Mouse (Mus musculus) layer of hippocampus, postnatal 14 days (tissue): ENCODE data around the gene Dnal1. TPM values are rescaled to one million over a fixed set of nuclear protein-coding genes. Genes with fewer than 3 reads are reported as not detected.
"Not testable (repeated sequence)": the region's sequence is repeated elsewhere in the genome, so short reads cannot be mapped to it uniquely, and the experiment has no call there.

Source experiments
- DNase-seq, 2 experiments: peaks; one replicate each; pipeline ENCODE4 v3.0.0; 2021 to 2022; ENCODE audit warnings: low spot score in 2 of 2, mixed read lengths in 1 of 2
- long read RNA-seq, 2 experiments: library from polyadenylated mRNA; stranded (forward); transcript quantifications; one replicate each; pipeline ENCODE4 v2.0.0; 2021
- total RNA-seq, 2 experiments: library from RNA; stranded (reverse); gene quantifications; 2 replicates each; pipeline ENCODE4 v1.2.3; 2021

Gene Dnal1
- total RNA-seq, result 100 to 1,000 TPM in 1 of 2 experiments, 10 to 100 TPM in 1; 94.3 to 102 TPM
- long read RNA-seq, experiment 1, partial matches to known transcripts, result 1 of 13 reads
- long read RNA-seq, experiment 1, other reads (novel, unspliced or antisense), result 12 of 13 reads
- long read RNA-seq, experiment 2, partial matches to known transcripts, result 0 of 9 reads
- long read RNA-seq, experiment 2, other reads (novel, unspliced or antisense), result 9 of 9 reads

DNA sequence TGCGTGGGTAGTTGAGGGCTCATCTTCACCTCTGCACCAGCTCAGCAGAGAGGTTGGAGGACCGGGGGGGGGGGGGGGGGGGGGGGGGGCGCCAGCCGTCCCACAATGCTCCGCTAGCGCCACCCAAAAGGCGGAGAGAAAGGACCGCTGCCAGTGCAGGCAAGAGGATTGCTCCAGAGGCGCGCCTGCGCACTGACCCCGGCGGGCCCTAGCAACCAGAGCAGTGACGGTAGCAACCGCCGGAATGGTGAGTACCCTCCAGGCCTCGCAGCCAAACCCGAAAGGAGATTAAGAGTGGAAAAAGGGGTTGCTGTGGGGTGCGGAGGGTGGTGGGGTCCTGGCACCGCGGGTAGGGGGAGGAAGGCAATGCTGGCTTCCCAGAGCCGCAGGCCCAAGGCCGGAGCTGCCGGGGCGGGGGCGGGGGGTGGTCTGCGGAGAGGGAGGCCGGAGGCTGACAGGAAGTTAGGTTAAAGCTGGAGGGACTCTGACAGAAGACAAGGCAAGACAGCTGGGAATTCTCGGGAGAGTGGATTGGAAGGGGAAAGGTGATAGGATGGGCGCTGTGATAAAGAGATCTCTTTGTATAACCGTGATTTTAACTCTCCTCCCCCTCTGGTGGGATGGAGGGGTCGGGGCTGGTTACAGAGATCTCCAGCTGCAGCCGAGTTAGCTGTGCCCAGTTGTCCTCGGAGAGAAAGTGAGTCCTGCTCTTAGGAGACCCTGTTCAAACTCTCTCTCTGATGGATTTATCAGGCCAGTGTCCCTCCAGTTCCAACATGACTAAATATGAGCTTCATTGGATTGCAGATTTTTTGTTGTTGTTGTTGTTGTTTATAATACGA lies at the start of gene Dnal1:
Gene Dnal1 (plus strand): TSS at position 214 of the 842 bp plus-strand sequence.
- peak; percentile 81 to 93 for DNase-seq

DNA sequence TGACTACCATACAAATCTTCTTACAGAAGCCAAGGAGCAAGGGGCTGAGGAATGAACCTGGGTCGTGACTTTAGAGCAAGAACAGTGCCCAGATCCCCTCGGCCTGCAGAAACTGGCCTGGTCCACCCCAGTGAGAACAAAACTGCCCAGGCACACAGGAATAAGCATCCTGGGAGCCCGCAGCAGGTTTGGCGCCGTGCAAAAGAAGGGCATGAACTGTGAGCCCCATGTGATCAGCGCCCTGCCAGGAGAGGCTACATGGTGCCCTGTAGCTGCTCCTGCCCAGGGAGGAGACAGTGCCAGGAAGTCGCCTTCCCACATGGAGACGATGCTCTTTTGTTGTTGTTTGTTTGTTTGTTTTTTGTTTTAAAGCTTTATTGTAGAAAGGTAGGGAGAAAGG lies 49.5 kb upstream of the Dnal1 start:
- DNase-seq, result no peak

DNA sequence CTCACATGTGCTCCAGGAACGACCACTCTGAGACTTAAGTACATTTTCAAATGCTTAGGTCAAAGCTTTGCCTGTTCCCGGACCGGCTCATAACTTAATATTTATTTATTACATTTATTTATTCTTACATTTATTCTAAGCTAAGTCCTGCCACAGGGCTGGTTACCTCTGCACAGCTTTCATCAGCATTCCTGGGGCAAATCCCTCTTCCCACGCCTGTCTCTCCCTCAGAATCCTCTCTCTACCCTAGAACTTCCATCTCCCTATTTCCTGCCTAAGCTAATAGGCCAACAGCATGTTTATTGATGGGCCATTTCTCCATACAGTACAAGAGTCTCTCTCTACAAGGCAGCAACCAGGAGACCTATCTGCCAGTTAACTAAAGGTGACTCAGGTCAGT lies 46.4 kb upstream of the Dnal1 start:
- no peak for DNase-seq

DNA sequence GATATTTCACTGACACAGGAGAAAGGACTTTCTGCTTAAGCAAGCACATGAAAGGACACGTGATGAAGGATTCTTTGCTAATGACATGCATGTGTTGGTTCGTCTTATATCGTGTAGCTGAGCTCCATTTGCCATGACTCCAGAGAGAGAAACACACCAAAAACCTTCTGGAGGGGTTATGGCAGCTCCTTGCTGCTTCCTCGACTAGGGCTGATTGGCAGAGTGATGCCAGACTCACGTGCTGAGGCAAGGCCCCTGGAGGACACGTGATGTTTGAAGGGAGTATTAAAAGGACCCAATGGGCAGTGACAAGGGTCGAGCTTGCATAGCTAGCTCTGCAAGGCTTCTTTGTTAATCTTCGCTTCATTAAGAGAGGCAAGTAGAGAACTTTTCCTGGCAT lies 45.9 kb upstream of the Dnal1 start:
- DNase-seq, result no peak

DNA sequence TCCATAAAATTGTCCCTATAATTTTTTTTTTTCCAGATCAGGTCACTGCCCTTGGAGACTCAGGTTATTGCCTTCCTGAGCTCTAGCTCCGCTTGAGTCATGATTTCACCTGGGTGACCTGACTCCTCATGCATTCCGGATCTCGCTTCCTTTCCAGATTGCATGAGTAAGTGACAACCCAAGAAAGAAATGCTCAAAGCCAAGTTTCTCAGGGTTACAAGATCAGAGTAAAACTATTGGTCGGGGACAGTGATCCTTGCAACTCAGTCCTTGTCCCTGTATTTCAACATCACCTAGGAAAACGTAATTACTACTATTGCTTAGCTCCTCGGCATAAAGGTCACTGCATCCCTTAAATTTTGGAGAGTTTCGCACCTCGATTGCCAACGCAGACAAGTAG lies 45.2 kb upstream of the Dnal1 start, which contains the start of gene Acot5:
Gene Acot5 (plus strand): TSS at position 340 of the 400 bp plus-strand sequence.
- no peak for DNase-seq

DNA sequence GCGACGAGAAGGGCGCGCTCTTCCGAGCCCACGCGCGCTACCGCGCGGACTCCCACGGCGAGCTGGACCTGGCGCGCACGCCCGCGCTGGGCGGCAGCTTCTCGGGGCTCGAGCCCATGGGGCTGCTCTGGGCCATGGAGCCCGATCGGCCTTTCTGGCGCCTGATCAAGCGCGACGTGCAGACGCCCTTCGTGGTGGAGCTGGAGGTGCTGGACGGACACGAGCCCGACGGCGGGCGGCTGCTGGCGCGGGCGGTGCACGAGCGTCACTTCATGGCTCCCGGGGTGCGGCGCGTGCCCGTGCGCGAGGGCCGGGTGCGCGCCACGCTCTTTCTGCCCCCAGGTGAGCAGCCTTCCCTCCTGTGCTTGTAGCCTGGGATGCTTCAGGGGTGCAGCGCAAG lies 44.6 kb upstream of the Dnal1 start:
- DNase-seq, result peak in 1 of 2 experiments; percentile 34

DNA sequence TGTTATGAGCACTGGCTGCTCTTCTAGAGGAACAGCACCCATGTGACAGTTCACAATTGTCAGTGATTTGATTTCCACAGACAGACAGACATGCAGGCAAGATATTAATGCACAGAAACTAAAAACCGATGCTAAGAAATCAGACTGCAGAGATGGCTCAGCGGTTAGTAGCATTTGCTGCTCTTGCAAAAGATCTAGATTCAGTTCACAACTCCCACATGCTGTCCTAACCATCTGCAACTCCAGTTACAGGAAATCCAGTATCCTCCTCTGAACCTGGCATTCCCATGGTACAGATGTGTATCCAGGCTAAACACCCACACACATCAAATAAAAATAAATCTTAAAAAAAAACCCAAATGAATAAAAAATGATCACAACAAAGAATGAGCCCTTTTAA lies 42.5 kb upstream of the Dnal1 start:
- DNase-seq, result peak in 1 of 2 experiments; percentile 64

DNA sequence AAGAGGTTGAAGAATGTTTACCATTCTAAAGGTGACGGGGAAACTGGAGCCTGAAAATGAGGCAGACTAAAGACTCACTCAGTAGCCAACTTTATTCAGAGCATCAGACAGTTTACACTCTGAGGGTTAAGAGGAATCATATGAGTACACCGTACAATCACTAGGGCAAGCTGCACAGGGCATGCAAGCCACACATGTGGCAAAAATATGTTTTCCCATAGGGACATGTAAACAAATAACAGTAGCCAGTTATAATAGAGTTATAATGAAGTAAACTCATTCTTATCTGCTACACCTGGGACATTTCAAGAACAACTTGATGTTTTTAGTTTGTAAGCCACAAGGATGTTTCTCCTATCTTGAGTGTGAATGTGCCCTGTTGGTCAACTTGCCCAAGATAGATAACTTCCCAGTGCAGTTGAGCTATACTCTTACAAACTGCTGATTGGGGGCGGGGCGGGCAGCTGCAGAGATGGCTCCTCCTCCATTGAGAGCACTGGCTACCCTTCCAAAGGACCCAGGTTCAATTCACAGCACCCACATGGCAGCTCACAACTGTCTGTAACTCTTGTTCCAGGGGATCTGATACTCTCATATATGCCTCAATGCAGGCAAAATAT lies 36.7 kb upstream of the Dnal1 start:
- no peak for DNase-seq

DNA sequence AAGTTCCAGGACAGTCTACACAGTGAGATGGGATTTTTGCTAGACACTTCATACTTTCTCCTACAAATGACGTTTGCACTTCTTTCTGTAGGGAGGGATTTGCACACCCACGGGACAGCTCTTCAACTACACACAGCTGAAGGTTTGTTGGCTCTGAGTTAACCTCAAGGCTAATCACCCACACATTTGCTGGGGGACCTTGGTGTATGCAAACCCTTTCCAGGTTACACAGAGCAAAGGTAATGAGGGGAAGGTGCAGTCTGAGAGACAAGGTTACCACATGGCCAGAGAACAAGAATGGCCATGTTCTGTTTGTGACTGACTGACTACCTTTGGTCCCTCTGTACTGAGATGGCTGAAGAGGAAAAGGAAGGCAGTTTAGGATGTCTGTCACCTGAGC lies 30.3 kb upstream of the Dnal1 start:
- no peak for DNase-seq

DNA sequence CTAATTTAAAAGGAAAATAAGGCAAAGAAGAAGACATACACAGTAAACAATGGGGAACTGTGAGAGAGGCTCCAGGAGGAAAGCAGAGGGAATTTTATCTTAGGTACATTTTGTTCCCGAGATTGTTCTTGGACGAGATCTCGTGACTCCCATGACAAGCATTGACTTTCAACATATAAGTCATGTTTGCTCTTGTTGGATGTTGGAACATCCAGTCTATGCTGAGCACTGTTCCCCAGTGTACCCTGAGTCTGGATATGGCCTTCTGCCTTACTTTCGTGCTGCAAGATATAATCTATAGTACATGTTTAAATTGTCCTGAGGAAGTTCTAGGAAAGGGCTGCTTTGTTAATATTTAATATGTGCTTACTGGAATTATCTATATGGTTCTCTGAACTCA lies 29.6 kb upstream of the Dnal1 start:
- DNase-seq, result no peak

DNA sequence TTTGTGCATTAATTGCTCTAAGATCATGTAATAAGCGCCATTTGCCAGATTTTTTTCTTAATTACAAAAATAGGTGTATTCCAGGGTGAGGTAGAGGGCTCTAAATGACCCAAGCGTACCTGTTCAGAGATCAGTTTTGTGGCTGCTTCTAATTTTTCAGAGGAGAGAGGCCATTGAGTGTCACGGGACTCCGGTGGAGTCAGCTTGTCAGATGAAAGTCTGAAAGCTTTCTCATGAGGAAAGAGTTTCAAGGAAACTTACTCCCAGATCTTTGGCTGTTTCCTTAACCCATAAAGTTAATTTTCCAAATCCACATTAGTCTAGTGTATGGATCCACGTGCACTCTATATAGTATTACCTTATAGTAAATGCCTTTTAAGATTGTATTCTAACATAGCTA lies 19.5 kb upstream of the Dnal1 start:
- DNase-seq, result not testable (repeated sequence)

DNA sequence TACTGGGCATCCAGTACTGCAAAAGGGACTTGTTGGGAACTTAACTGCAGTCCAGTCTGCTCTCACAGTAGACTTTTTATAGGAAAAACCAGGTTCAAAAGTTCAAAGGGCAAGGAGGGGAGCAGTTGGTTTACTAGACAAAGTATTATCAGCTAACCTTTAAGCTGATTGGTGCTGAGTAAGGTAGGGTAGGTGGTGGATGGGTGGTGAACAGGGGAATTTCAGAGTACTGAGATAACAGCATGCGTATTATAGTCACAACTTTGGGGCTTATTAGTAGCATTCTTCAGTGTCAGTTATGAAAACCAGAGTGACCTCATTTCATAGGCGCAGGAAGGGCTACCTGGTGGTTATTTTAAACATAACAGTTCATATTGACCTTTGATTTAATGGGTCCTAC lies 14.6 kb upstream of the Dnal1 start:
- no peak for DNase-seq

DNA sequence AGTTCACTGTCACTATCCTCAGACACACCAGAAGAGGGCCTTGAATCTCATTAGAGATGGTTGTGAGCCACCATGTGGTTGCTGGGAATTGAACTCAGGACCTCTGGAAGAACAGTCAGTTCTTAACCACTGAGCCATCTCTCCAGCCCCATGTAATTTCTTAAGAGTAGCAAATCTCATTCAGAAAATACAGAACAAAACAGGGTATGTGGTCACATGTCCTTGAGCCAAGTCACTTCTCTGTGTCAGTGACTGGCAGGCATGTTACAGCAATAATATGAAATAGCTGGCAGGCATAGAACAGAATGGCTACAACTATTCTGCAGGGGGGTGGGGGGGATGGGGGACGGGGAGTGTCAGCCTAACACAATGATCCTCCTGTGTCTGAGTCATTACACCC lies 14.1 kb upstream of the Dnal1 start:
- DNase-seq, result no peak

DNA sequence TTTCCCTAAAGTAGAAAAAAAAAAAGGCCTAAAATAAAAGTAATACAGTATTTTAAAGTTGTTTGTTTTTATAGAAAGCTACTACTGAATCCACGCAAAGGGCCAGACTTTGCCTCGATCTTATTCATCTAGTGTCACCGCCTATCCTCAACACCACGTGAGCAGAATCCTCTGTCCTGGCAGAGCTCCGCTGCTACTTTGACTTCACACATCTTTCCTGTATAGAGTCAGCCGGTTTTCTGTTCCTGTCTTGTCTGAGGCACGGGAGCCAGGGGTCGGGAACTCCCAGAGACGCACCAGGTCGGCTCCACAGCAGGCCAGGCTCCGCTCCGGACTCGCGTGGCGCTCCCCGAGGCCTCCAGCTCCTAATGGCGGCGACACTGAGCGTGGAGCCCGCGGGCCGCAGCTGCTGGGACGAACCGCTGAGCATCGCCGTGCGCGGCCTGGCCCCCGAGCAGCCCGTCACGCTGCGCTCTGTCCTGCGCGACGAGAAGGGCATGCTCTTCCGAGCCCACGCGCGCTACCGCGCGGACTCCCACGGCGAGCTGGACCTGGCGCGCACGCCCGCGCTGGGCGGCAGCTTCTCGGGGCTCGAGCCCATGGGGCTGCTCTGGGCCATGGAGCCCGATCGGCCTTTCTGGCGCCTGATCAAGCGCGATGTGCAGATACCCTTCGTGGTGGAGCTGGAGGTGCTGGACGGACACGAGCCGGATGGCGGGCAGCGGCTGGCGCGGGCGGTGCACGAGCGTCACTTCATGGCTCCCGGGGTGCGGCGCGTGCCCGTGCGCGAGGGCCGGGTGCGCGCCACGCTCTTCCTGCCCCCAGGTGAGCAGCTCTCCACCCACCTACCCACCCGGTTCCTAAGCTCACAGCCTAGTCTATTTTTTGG lies 13.3 kb upstream of the Dnal1 start, which contains the start of gene Acot6:
Gene Acot6 (plus strand): TSS at position 51 of the 889 bp plus-strand sequence.
- DNase-seq, result peak; percentile 27 to 55

DNA sequence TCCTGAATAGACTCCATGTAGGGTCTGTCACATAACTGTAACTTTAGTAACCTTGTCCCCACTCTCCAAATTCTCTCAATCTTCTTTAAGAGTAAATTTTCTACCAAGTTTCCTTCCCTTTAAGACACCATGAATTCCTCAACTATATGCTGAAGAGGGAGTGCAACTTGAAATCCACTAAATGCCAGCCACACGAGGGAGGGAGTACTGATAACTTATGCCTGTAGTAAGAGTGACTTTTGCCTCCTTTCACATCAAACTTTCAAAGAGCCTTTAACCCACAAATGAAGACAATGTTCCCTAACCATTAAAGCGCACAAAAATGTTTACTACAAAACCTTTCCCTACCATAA lies 12.7 kb upstream of the Dnal1 start:
- no peak for DNase-seq

DNA sequence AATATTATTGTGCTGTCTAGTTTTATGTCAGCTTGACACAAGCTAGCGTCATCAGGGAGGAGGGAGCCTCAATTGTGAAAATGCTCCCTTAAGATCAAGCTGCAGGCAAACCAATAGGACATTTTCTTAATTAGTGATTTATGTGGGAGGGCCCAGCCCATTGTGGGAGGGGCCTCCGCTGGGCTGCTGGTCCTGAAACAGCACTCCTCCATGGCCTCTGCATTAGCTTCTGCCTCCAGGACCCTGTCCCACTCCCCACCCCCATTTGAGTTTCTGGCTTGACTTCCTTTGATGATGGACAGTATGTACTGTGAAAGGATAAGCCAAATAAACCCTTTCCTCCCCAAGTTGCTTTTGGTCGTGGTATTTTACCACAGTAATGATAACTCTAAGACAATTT lies 7.2 kb upstream of the Dnal1 start:
- no peak for DNase-seq

DNA sequence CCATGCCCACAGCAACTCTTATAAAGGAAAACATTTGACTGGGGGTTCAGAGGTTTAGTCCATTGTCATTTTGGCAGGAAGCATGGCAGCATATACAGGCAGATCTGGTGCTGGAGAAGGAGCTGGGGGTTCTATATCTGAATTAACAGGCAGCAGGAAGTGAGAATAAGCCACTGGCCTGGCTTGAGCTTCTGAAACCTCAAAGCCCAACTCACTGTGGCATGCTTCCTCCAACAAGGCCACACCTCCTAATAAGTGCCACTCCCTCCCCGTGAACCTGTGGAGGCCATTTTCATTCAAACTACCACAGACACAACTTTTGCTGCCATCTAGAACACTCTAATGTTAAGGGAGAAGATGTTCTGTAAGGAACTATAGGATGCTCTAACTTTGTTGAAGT lies 6.5 kb upstream of the Dnal1 start:
- no peak for DNase-seq

DNA sequence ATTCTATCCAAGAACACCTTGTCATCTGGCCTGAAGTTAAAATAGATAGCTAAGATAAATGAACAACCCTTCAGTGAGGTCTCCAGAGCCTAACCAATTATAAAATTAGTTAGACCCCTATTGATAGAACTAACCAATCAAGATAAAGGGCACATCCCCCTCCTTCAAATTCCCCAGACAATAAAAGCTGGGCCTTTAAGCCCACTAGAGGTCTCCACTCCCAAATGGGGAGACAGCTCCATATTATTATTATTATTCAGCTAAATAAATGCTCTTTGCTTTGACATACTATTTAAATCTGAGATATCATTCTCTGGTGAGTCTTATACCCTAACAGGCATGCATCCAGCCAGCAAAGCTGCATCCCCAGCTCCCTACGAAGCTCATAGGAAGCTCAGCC lies 4.2 kb upstream of the Dnal1 start:
- no peak for DNase-seq

DNA sequence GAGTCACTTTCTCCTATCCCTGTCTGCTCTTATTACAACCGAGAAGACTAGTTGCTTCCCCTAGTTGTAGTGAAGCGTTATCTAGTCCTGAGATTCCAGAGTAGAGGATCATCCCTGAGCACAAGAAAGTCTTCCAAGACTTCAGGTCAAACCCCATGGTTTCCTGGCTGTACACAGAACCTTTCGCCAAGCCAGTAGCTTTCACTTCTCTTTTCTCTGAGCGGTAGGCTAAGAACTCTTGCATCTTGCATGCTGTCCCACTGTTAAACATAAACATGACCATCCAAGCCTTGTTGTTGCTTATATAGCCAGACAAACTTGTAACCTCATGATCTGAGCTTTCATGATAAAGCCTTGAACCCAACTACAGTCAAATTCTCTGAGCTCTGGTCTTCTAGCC lies 3.4 kb upstream of the Dnal1 start:
- DNase-seq, result no peak

DNA sequence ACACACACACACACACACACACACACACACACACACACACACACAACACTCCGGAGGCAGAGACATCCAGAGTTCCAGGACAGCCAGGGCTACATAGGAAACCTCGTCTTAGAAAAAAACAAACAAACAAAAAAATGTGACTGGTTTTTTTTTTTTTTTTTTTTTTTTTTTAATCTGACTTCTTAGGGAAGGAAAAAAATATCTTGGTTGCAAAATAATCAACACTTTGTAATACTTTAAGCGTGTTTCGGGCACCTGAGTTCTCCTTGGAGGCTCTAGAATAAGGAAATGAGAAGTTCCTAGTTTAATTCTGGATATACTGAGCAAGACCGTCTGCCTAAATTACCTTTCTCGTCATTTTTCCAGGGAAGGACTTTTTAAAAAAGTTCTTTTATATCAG lies 490 bp upstream of the Dnal1 start:
- no peak for DNase-seq

DNA sequence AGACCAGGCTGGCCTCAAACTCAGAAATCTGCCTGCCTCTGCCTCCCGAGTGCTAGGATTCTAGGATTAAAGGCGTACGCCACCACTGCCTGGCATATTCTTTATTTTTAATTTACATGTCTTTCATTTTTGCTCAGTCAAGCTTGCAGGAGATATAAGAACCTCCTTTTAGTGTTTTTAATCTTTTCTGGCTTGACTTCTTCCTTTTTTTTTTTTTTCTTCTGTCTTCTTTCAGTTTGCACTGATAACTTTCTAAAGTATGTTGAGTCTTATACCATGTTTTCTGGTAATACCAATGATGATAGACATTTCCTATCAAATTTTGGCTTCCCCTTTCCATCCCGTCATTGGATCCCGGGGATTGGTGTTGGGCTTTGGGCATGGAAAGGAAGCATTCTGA lies 5.4 kb downstream of the Dnal1 start:
- DNase-seq, result no peak
